Mouse (Mus musculus) right cerebral cortex, postnatal 10 days (tissue): ENCODE measurements around the gene Ip6k2.
A peak's percentile ranks its signal among the peaks of the same experiment; 100 is the strongest.

ENCODE experiments used
- DNase-seq, 2 experiments: peaks; one replicate each; pipeline ENCODE4 v3.0.0; 2021; ENCODE audit warnings: low spot score in 2 of 2

Gene Ip6k2

GRCm38 (mm10) chr9:108783548-108784463, at the start of gene Ip6k2:
Gene Ip6k2 (plus strand): TSS chr9:108783796.
- peak; percentile 98 to 99 for DNase-seq

- DNase-seq: no peak
Observed at GRCm38 (mm10) chr9:108734626-108735025, 49.0 kb upstream of the Ip6k2 start.

GRCm38 (mm10) chr9:108739239-108739638, 44.4 kb upstream of the Ip6k2 start:
- no peak for DNase-seq

- no peak for DNase-seq
Observed at GRCm38 (mm10) chr9:108740062-108740461, 43.5 kb upstream of the Ip6k2 start.

- no peak for DNase-seq
Observed at GRCm38 (mm10) chr9:108742048-108742447, 41.5 kb upstream of the Ip6k2 start.

DNA sequence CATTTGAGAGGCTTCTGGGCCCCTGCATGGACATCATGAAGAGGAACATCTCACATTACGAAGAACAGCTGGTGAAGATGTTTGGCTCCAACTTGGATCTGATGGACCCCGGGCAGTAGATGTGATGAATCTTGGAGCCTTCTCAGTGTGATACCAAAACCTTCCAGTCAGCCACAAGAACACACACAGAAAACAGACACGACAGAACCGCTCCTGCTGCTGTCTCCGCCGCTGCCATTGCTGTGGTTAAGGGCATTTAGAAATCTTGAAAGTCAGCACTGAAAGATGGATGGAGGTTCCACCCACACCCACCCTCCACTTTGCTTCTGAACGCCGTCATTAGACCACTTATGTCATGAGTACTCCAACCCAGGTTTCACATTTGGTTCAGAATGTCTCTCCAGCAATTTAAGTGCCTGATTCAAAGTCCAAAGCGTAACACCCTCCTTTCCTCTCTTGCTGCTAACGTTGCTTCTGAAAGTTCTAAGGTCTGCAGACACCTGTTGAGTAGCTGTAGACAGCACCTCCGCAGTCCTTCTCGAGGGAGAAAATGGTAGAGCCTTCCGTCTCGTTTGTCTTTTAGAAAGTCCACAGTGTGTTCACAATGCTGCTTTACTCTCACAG, 36.6 kb upstream of the Ip6k2 start:
- no peak for DNase-seq

DNA sequence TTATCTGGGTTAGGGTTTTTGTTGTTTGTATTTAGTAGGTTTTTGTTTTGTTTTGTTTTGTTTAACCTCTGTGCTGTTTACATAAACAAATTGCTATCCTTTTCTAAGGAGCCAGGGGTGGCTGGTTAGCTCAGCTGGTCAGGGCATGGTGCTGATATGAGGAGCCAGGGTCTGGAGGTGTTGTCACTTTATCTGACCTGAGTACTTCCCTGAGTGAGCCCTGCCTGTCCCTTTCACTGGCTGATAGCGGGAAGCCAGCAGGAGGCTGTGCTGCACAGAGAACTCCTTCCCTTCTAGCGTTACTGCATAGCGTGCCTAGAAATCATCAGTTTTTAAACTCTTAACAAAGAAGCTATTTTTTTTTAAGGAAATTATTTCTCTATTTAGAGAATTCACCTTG, 35.9 kb upstream of the Ip6k2 start:
- no peak for DNase-seq

GRCm38 (mm10) chr9:108748600-108749183, 34.9 kb upstream of the Ip6k2 start:
- DNase-seq: no peak

DNA sequence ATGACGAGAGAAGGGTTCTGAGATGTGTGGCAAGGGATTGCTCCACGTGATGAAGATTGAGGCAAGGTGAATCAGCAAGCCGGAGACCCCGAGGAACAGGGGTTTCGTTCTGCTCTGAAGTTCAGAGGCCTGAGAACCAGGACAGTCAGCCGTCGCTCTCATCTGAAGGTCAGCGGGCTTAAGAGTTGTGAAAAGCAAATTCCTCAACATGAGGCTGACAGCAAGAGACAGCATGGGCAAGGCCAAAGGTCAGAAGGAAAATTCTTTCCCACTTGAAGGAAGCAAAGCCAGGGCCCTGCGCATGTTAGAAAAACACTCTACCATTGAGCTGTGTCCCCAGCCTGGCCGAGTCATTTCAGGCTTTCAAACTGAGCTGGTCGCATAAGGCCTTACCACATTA, 33.0 kb upstream of the Ip6k2 start:
- DNase-seq: no peak

GRCm38 (mm10) chr9:108752142-108752920, 31.3 kb upstream of the Ip6k2 start:
- no peak for DNase-seq

- DNase-seq: peak; percentile 77 to 79
Observed at GRCm38 (mm10) chr9:108753326-108753725, 30.3 kb upstream of the Ip6k2 start.

DNA sequence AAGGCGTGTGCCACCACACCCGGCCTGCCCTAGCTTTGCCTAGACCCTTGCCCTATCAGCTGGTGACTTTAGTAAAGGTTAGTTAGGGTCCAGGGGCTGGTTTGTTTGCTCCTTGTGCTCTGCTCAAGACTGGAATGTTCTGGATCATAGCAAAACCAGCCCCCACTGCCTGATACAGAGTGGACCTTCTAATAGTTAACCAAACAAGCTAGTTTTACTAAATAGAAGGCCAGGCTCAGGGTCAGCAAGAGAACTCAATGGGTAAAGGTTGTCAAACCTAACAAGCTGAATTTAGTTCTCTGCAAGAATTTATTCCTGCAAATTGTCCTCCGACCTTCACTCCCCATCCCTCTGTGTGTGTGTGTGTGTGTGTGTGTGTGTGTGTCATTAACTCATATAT, 29.6 kb upstream of the Ip6k2 start:
- DNase-seq: no peak

- peak; percentile 53 to 61 for DNase-seq
Observed at GRCm38 (mm10) chr9:108754423-108754822, 29.2 kb upstream of the Ip6k2 start.

DNA sequence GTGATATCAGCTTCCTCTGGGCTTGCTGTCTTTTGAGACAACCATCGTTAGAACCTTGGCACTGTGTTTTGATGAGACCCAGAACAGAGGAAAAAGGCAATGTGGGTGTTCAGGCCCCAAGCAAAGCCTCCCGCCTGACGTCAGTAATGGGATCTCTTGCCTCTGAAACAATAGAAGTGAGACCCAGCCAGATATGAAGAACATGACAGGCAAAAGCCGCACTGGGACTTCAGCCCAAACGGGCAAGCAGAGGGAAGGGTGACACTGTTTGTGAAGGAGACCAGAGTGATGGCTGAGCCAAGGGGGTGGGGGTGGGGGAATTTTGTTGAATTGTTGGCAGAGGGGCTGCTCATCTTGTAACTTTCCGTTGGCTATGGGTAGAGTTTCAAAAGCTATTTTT, 26.2 kb upstream of the Ip6k2 start:
- DNase-seq: no peak

DNA sequence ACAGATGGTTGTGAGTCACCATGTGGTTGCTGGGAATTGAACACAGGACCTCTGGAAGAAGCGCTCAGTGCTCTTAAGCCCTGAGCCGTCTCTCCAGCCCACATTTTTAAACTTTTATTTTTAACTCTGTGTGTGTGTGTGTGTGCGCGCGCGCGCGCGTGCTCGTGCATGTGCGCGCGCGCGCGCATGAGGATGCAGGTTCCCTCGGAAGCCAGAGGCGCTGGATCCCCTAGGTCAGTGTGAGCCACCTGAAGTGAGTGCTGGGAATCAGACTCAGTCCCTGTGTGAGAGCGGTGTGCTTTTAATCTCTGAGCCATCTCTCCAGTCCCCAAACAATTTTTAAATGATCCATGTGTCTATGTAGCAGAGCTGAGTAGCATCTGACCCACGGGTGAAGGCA, 24.5 kb upstream of the Ip6k2 start:
- DNase-seq: no peak

DNA sequence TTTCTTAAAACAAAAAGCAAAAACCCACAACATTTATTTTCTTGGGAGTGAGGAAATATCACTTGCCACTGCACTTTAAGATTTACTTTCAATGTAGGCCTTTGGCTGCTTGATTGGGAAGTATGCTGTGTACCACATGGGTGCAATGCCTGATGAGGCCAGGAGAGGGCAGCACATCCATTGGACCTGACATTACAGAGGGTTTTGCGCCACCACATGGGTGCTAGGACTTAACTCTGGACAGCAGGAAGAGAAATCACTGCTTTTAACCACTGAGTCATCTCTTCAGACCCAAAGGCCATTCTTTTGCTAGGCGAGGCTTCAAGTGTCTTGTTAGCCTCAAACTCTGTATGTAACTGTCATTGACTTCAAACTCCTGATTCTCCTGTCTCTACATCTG, 23.8 kb upstream of the Ip6k2 start:
- no peak for DNase-seq

DNA sequence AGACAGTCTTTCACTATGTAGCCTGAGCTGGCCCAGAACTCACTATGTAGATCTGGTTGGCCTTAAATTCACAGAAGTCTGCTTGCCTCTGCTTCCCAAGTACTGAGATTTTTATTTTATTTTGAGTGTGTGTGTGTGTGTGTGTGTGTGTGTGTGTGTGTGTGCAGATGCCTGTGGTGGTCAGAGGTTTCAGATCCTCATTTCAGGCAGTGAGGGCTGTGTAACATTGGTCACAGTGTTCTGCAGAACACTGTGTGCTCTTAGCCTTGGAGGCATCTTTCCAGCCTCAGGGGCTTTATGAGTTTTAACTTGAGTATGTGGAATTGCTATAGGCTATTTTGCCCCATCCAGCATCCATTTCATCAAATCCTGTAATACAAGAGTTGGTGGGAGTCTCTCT, 22.0 kb upstream of the Ip6k2 start:
- DNase-seq: no peak

DNA sequence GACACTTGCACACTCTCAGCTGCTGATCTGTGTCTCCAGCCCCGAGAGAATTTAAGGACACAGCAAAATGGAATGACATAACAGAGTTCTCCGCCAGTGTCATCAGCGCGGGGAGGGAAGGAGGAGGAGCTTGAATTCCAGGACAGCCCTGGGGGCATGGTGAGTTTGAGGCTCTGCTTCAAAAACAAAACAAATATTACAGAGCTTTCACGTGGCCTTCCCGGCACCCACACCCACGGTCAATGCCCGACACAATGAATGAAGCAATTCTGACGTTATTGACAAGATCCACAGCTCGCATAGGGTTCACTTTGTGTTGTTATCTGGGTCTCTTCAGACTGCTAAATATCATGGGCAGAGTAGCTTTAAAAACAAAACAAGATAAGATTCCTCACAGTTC, 18.6 kb upstream of the Ip6k2 start:
- DNase-seq: no peak

DNA sequence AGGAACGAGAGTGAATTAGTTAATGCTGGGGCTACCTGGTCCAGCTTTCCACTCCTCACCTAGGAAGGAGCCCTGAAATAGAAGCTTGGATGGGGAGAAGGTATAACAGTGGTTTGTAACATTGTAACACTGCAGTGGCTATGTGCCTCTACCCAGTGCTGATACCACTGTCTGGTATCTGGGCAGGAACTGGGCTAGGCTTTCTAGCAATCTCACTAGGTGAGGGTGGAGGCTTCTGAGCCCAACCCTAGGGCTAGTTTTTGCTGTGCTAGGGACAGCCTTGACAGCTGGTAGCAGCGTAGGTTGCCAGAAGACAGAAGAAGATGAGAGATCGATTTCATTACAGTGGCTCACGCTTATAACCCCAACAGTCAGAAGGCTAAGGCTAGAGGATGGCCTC, 7.0 kb upstream of the Ip6k2 start:
- no peak for DNase-seq

DNA sequence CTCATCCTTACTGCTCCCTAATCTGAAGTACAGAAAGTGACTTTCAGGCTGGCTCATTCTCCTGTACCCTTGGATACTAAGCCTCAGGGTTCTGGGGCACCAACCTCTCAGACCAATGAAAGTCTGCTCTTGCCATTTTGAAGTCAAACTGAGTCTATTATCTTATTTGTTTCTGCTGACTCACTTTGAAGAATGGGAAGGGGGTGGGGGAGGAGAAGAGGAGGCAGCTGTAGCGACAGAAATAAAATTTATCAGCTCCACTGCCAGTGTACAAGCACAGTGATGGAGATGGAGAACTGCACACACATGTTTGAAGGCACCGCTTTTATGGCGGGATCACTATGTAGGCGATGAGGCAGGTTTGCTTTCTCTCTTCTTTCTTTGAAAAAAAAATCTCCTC, 6.3 kb upstream of the Ip6k2 start:
- DNase-seq: no peak

DNA sequence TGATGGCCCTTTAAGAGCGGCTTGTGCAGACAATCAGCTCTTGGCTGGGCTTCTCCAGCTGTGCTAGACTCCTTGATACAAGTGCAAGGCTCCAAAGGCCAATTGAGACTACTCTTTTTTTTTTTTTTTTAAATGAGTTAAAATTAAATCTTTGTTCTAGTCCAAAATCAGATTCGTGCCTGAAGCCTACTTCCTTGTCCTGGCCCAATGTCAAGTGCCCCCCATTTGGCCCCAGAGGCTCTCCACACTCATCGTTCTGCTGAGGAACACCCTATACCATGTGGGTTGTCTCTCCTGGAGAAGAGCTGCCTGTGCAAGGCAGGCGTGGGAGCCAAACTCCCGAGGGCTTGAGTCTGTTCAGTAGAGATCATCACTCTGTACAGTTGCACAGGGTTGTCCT, 2.6 kb upstream of the Ip6k2 start:
- DNase-seq: no peak

DNA sequence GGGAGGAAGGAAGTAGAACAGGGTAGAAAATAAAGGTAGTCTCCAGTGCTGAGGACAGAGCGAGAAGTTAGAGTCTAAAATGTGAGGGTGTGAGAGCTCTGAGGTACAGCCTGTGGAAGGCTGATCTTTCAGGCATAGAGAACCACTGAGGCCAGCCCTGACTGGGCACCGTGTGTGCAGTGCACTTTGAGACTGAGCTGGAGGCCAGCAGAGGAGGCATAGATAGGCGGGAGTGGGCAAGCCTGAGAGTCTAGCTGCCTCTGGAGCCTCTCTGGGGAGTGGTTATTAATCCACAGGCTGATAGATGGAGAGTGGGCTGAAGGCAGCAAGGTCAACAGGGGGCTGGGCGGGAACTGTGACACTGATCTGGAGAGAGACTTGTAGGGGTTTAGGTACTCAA, 1.7 kb upstream of the Ip6k2 start:
- DNase-seq: no peak
